Mouse (Mus musculus) kidney, adult 9 months (tissue): ENCODE results near the gene Gpld1.

ENCODE experiments used
- DNase-seq: peaks from one replicate; pipeline ENCODE4 v3.0.0; 2022

Gene Gpld1

GRCm38 (mm10) chr13:25026409-25027113 is 83.6 kb downstream of the Gpld1 start:
- no peak for DNase-seq

- DNase-seq, result no peak
Measured at GRCm38 (mm10) chr13:25027114-25027425, 84.1 kb downstream of the Gpld1 start.

- DNase-seq, result no peak
Measured at GRCm38 (mm10) chr13:25039488-25039887, 96.5 kb downstream of the Gpld1 start.
